Mouse (Mus musculus) brain, embryonic 18.5 days (tissue): ENCODE results near the gene Nipsnap3a.

Source experiments
- DNase-seq: peaks from one replicate; pipeline ENCODE4 v3.0.0-alpha.2; 2012; ENCODE audit warnings: low read depth, low spot score

Nipsnap3a gene

DNA sequence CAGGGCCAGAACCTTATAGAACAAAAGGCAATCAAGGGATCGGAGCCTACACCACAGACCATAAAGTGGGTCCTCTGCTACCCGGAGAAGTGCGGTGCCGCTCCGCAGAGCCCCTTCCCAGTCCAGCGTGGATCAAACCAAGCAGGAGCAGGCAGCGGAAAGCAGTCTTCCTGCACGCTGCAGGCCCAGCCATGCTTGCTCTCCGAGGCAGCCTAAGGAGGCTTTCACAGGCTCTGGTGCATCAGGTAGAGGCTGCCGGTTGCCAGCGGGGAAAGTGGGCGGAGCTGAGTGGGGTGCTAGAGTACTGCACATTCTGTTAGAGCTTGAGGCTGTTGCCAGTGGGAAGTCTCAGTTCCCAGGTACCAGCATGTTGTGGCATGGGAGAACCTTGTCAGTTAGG, at the start of gene Nipsnap3a:
Nipsnap3a (plus strand) TSS at position 25 of the 400 bp plus-strand sequence.
- no peak for DNase-seq

DNA sequence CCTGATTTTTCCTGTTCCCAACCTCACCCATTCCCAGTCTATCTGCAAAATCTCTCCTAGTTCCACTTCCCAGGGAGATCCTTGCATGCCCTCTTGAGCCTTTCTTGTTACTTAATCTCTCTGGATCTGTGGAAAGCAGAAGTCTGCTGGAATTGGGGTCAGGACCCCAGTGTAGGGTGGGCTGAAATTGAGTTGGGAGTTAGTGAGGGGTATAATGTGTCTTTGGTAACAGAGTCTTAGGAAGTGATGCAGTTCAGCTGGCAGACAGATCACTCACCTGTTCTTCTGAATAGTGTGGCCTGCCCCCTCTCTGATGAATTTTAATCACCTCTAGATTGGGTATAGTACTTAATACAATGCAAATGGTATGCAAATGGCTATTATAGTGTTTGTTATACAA, 42.4 kb upstream of the Nipsnap3a start:
- no peak for DNase-seq

DNA sequence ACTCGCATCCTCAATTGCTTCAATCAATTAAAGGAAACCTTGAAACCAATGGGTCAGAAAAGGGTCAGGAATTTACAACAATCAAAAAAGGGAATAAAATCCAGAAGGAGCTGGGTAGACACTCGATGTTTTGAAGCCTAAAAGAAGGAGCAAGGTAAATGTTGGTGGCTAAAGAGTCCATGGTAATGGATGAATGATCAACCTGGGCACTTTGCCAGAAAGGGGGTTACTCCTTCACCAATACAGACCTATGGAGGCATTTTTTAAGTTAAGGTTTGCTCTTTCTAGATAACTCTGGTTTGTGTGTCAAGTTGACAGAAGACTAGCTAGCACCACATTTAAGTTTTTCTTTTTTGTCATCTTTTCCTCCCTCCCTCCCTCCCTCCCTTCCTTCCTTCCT, 40.1 kb upstream of the Nipsnap3a start:
- DNase-seq: no peak

DNA sequence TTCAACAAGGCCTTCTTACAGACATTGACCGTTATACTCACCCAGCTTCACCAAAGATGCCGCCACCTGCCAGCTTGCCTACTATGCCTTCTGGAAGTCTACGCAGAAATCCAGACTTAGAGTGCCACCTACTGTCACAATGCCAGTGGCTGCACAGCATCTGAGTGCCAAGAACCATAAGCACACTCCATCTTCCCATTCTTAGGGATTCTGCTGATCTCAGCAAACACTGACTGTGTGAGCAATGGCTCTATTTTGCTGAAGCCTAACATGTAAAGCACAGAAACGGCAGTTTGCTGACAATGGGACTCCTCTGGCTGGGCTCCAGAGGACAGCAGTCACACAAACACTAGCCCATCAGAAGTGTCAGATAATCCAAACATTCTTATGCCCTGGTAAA, 30.4 kb upstream of the Nipsnap3a start:
- peak; percentile 14 for DNase-seq

DNA sequence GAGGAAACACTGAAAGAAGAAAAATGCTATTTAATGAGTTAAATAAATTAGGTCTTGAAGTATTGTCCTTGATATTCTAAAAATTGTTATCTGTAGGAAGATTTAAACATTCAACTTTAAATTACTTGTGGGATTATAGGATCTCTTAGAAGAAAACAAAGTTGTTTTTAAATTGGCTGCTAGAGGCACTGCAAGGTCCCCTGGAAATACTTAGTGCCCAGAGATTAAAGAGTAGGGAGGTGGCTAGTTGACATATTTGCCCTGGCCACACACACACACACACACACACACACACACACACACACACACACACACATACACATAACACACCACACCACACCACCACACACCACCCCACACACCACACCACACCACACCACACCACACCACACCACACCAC, 24.8 kb upstream of the Nipsnap3a start, which contains the start of gene Olfr270:
Olfr270 (plus strand) TSS at position 301 of the 400 bp plus-strand sequence.
- DNase-seq: no peak

DNA sequence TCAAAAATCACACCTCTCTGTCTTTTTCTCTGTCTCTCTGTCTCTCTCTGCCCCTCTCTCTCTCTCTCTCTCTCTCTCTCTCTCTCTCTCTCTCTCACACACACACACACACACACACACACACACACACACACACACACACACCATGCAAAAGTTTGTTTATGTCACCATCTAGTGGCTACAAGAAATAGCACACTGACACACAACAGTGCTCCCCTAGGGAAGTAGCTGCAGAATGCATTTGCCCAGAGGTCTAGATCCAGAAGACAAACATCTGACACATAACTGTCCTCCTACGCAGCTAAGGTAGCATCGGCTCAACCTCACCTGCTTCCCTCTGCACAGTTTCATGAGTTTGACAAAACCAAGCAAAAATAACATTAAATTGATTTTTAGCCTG, 3.9 kb upstream of the Nipsnap3a start:
- no peak for DNase-seq

DNA sequence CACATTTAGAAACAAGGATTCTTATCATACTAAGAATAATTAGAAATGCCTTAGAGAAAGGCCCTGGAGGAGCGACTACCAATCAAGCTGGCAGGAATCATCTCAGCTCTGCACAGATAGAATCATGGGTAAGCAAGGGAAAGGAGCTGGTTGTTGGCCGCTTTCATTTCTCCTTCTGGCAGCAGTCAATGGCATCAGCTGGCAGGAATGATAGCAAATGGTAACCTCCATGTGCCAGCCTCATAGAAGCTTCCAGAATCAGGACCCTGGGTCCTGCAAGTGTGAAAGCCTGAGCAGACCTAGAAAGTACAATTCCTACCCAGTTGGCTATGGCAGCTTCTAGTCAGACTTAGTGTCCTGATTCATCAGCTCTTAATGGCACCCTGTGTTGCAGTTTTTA, 2.8 kb upstream of the Nipsnap3a start:
- no peak for DNase-seq

DNA sequence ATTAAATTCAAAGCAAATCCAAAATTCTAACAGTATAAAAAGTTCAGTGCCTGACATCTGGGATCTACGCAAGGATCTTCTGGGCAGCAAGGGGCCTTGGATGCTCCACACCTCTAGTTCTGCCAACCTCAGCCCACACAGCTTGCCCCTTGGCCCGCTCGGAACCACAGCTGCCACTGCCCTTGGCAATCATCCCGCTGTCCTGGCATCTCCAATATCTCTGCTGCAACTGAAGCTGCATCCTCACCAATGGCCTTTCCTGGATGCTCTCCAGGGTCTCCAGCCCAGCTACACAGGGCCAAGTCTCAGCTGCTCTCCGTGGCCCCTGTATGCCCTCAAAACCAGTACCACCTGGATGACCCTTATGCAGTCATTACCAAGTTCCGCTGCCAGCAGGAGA, 10.4 kb downstream of the Nipsnap3a start:
- no peak for DNase-seq

DNA sequence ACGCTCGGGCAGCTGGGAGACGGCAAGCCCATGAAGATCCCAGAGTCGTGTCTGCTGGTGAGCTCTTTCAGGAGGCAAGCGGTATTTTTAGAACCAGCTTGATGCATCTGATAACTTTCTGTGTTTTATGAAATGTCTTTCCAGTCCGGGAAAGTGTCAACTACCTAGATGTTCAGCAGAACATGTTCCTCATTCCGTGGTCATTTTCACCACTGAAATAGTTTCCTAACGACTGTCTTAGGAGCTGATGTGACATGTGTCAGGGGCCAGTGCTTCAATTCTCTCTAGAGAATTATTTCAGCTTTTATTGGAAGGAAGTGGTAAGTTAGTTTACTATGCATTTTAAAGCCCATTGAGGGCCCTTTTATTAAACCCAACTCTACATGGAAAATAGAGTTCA, 11.1 kb downstream of the Nipsnap3a start:
- no peak for DNase-seq

DNA sequence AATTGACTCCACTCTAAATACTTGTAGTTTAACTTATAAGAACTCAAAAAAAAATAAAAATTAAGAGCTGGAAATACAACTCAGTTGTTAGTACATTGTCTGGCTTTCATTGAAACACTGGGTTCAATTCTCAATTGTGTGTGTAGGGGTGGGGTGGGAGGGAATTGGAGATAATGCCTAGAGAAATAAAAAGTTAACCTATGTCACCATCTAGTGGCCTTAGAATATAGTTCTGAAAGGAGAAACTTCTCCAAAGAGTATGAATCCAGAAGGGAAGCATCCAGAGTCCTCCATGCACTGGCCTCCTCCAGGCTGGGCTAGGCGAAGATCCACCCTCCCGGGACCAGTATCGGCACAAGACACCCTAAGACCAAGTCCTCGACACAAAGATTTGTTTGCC, 20.1 kb downstream of the Nipsnap3a start:
- no peak for DNase-seq

DNA sequence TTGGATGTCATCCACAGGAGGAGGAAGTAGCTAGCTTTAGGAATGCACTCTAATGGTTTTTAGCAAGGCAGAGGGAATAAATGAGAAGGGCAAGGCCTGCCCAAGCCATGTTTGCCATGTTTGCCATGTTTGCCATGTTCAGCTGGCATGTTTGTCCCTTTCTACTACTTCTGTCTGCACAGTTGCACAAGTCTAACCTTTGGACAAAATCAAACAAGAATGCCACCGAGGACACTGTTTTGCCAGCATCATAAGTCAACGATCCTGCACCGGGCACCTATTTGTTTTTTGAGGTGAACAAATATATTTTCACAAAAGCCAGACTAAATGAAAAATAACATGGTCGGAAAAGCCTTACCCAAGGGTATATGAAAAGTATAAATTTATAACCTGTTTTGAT, 20.8 kb downstream of the Nipsnap3a start:
- DNase-seq: no peak

DNA sequence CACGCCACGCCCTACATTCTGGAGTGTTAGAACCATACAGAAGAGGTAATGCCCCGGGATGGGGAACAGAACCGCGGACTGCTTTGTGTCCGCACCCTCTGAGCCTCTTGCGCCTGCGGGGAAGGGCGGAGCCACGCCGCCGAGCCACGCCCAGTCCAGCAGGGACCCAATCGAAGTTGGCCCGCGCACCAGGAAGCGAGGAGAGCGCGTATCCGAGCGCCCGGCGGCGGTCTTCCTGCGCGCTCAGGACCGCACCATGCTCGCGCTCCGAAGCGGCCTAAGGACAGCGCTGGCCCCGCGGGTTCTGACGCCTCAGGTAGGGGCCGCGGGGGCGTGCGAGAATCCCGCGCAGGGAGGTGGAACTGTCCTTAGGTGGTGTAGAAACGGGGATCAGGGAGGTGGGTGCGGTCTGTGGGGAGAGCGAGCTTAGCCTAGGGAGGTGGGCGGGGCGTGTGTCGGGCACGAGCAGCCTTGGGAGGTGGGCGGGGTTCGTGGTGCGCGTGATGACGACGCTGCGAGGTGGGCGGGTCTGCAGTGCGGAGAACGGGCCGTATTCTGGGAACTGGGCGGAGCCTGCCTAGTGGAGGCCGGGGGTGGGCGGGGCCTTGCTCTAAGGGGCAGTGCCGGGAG, 22.8 kb downstream of the Nipsnap3a start, which contains the start of gene Nipsnap3b:
Nipsnap3b (plus strand) TSS at position 149 of the 630 bp plus-strand sequence.
- peak; percentile 91 for DNase-seq

DNA sequence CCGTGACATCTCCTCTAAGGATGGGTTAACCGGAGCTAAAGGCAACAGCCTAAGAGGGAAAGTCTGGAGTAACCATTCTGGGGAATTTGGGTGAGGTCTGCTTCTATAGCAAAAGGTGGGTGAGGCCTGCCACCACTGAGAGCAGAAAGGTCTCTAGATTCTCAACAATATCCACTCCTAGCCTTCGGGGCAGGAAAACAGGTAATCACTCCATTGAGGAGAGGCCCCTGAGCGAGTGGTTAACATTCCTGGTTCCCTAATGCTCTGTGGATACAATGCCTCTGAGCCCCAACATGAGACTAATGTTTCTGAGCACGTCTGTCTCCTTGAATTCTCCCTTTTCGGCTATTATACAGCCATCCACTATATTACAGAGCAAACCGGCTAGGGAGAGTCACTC, 25.3 kb downstream of the Nipsnap3a start:
- no peak for DNase-seq

DNA sequence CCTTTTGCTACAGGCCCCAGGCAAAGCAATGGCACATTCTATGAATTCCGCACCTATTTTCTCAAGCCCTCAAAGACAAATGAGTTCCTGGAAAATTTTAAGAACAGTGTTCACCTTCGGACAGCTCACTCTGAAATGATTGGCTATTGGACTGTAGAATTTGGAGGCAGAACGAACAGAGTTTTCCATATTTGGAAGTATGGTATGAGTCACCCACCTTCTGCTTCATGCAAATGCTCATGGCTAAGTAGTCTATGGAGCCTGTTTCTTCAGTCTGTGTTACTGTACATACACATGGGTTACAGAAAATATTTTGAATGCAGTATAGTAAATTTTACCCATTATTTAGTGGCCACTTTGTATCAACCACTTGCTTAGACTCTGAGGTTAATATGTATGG, 26.0 kb downstream of the Nipsnap3a start:
- DNase-seq: no peak

DNA sequence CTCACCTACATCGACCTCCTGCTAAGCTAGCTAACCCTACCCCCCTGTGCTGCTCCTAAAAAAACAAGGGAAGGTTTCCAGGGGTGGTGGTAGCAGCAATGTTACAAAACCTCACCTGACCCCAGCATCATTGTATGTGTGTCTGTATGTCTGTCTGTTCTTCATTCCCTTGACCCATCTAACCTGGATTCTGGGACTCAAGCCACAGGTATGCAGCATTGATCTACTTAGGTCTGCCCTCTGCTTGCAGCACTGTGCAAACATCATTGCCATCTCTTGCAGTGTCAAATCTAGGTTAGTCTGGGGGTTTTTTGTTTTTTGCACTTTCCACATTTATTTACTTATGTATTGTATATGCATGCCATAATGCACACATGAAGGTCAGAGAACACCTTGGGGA, 29.3 kb downstream of the Nipsnap3a start:
- DNase-seq: no peak

DNA sequence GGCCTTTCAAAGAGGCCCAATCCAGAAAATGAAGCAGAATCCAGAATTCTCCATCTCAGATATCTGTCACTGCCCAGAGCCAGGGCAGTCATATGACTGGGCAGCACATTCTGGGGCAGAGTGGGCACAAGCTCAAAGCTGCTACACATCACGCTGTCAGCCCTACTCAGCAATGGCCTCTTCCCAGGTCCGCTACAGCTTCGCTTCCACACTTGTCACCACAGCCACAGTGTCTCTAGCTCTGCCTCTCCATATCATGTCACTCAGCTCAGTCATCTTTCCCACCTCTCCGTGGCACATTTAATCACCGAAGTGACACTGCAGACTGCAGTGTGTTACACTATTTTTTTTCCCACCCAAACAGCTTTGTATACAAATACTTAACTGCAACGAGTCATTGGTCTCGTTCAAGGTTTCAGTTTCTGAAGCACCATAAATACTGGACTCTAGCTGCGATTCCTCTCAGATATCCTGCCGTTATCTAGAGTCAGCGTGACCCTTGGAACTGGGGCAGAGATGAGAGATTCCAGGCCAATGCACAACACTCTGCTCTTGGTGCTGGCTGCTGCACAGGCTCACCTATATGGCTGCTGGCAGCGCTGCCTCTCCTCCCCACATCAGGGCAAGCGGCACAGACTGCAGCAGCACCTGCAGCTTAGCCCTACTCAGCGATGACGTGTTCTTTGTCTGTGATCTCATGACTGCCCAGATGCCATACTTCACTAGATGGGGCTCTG, 34.3 kb downstream of the Nipsnap3a start:
- no peak for DNase-seq

DNA sequence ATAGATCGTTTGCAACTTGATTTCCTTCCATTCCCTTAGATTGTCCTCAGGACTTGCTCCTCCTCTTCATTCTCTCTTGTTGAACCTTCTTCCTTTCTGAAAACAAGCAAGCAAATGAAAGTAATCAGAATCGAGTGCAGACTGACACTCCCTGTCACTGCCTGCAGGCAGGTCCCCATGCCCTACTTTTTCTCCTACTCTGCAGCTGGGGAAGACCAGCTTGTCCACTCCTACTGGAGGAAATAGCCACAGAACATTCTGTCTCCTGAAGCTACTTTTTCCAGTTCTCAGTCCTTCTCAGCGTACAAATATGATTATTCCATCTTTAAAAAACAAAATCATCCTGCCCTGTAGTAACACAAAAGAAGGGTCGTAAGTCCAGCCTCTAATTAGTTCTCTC, 35.3 kb downstream of the Nipsnap3a start:
- DNase-seq: no peak

DNA sequence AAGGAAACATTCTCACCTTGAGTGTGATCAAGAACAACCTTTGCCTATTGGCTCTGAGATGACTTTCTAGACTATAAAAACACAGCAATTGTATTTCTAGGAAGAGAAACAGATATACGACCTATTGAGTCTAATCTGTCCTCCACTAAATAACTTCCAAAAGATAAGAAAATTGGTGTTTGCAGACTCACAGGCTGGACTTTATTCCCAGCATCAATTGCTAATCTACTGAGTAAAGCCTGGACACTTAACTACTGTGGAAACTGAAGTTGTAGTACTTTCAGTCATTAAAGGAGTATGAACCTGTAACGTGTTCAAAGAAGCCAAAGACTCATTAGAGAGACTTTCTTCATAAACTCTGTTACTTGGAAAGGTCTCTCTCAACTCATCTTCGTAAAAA, 38.7 kb downstream of the Nipsnap3a start:
- no peak for DNase-seq

DNA sequence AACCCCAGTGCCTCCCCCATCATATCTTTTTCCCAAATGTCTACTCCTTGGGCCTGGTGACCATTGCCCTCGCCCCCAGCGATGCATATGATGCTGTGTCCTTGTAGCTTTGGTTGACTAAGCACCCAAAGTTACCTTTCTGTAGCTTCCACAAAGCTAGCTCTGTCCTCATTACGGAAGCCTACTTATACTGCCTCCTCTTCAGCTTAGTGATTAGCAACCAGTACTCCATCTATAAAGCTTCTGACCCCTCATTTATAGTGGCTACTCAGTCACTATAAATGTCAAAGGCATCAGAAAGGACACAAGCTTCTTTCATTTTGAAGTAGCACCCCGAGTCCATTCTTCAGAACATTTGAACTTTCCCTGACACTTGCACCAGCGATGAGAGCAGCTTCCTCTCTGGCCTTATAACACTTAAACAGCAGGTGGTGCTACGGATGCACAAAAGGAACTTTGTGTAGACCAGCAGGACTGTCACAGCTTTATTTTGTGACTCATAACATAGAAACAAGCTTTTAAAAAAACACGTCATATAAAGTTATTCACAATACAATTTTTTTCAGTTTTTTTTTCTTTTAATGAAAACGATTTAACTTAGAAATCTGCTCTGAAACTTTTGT, 41.4 kb downstream of the Nipsnap3a start:
- DNase-seq: peak; percentile 30

DNA sequence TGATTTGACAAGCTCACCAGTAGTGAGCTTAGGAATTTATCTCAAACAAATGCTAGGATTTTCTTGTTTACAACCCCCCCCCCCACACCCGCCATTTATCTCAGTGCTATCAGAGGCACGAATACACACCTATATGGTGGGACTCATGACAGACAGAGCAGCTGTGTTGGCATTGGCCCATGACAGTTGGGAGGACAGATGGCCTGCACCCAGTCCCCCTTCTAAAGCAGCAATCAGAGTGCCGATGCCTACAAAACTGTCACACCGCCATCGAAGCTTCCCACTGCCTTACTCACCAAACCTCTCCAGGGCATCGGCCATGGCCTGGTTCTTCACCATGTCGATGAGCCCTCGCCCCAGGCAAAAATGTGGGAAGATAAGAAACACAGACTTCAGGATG, 54.7 kb downstream of the Nipsnap3a start:
- DNase-seq: no peak

DNA sequence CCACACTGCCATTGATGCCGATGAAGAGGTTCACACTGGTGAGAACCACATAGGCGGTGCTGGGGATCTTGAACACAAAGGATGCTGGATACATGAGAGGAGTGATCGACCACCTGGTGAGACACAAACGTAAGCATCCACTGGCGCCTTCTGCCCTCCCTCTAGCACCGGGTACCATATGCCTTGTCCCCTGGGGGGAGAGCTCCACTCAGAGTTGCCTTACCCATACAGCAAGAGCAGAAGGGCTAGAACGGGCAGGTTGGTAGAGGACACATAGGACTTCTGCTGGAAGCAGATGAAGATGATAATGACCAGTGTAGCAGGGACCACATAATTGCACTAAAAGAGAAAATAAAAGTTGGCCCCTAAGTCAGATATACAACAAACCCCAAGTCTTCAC, 56.7 kb downstream of the Nipsnap3a start:
- DNase-seq: no peak

DNA sequence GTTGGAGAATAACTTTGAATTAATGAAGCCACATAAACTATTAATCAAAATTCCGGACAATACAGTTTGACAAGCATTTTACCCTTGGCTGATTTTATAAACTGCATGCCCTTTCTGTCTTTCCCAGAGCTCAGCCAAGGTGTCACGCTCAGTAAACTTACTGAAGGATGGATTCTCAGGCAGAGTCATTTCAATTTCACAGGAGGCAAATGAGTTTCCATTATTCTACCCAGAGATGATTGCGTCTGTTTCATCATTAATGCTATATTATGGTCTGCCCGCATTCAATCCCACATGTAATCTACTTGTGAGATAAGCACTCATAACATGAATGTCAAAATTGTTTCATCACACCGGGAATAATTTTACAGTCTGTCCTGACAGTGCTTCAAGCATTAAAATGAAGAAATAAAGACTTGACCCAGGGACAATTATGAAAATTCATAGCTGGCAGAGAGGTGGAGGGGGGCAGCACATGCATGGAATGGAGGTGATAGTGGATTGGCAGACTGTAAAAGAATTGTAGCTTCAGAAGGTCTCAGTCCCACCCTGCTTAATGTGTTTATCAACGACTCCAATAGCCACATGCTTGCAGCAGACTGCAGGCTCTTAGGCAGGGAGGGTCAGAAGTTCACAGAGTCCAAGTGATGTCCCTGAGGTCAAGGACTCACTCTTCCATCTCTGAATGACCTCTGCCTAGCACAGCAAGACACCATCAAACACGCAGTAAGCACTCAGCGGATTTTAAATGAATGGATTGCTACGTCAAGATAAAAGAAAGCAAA, 57.4 kb downstream of the Nipsnap3a start:
- DNase-seq: no peak
